Mouse (Mus musculus) 3134 (cell line): ENCODE measurements around the gene Rps15.

Experiments used
- DNase-seq: peaks from one replicate; pipeline ENCODE4 v3.0.0-alpha.2; 2011; ENCODE audit warnings: low spot score; ENCODE audit not compliant: insufficient read length; ENCODE audit errors: extremely low read depth

The Rps15 gene

GRCm38 (mm10) chr10:80288097-80288496, 4.2 kb upstream of the Rps15 start:
- DNase-seq, result no peak

- no peak for DNase-seq
Measured at GRCm38 (mm10) chr10:80288657-80289056, 3.6 kb upstream of the Rps15 start.

- no peak for DNase-seq
Measured at GRCm38 (mm10) chr10:80293325-80293724, 1.1 kb downstream of the Rps15 start.

GRCm38 (mm10) chr10:80294311-80294710, 2.1 kb downstream of the Rps15 start:
- no peak for DNase-seq

GRCm38 (mm10) chr10:80294788-80295303, 2.6 kb downstream of the Rps15 start:
- DNase-seq, result no peak

- DNase-seq, result no peak
Measured at GRCm38 (mm10) chr10:80295618-80296425, 3.6 kb downstream of the Rps15 start, which contains the start of gene Apc2. Apc2 (plus strand) TSS chr10:80295977.

GRCm38 (mm10) chr10:80296824-80297223, 4.6 kb downstream of the Rps15 start:
- DNase-seq, result no peak

GRCm38 (mm10) chr10:80297526-80298133, 5.4 kb downstream of the Rps15 start:
- no peak for DNase-seq

- no peak for DNase-seq
Measured at GRCm38 (mm10) chr10:80298571-80299281, 6.5 kb downstream of the Rps15 start.

- no peak for DNase-seq
Measured at GRCm38 (mm10) chr10:80299301-80299700, 7.0 kb downstream of the Rps15 start.

- DNase-seq, result no peak
Measured at GRCm38 (mm10) chr10:80299824-80300223, 7.6 kb downstream of the Rps15 start.

- no peak for DNase-seq
Measured at GRCm38 (mm10) chr10:80300672-80301181, 8.5 kb downstream of the Rps15 start.

GRCm38 (mm10) chr10:80301256-80302081, 9.2 kb downstream of the Rps15 start:
- DNase-seq, result no peak

- no peak for DNase-seq
Measured at GRCm38 (mm10) chr10:80302082-80302355, 9.8 kb downstream of the Rps15 start.

GRCm38 (mm10) chr10:80302471-80302881, 10.2 kb downstream of the Rps15 start:
- DNase-seq, result peak; percentile 73

- DNase-seq, result no peak
Measured at GRCm38 (mm10) chr10:80304458-80304857, 12.2 kb downstream of the Rps15 start.

- no peak for DNase-seq
Measured at GRCm38 (mm10) chr10:80304862-80305261, 12.6 kb downstream of the Rps15 start.

GRCm38 (mm10) chr10:80311560-80311959, 19.3 kb downstream of the Rps15 start:
- no peak for DNase-seq

GRCm38 (mm10) chr10:80312586-80313504, 20.6 kb downstream of the Rps15 start:
- DNase-seq, result no peak
